Mouse (Mus musculus): Measurements from ENCODE around the gene Il18r1.

DNA sequence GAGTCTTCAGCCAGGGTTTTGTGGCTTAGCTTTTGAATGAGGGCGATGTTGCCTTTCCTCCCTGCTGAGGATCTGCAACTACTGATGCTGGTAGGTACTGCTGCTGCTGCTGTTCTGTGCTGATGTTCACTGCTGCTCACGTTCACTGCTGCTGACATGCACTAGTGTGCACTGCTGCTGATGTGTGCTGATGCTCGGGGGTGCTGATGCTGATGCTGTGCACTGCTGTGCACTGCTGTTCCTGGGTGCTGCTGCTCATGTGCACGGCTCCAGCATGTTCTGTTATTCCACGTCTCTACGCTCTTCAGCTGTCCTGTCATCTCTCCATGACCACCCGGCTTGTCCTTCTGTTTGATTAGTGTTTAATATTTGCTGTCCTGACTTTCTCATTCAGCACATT lies 57.6 kb downstream of the Il18r1 start:
- TF ChIP-seq POLR2A (IDR thresholded peaks at IDR 0.05; ENCODE audit: insufficient read depth, low read depth, low read length) = no peak
- no peak for TF ChIP-seq CTCF (IDR thresholded peaks at IDR 0.05)
- TF ChIP-seq EP300 (IDR thresholded peaks at IDR 0.05; ENCODE audit: insufficient read depth, low read depth, low read length) = no peak
